13 mouse cellular contexts compared by ENCODE assay signal in genomic region chr16:18070798-18071197, GRCm38 (mm10). TPM values are rescaled to one million over a fixed set of nuclear protein-coding genes. Genes with fewer than 3 reads are reported as not detected.
"Had no signal": no experiment of that assay in that cellular context is flagged by ENCODE, and none has a peak within 500 bp of the region (broad histone marks: within the 10 kb centered on the region; RNA-seq: fewer than 3 reads in every experiment).

No protein-coding gene starts in this region.

- DNase-seq: kidney, postnatal 36 days; left cerebral cortex, postnatal 4 days; lung, adult 18-20 months had no signal

- H3K9ac ChIP-seq: kidney, embryonic 15.5 days; limb, embryonic 13.5 days; liver, embryonic 14.5 days; midbrain, embryonic 12.5 days had no signal

- H3K27me3 ChIP-seq: kidney, embryonic 15.5 days; limb, embryonic 13.5 days; midbrain, embryonic 12.5 days had no signal

- ATAC-seq: inflammation-experienced regulatory T-cells, adult 6 months; intestine, postnatal 0 days had no signal

- H3K4me3 ChIP-seq: kidney, embryonic 15.5 days; layer of hippocampus, adult 2 months; limb, embryonic 13.5 days; midbrain, embryonic 12.5 days had no signal

- H3K9me3 ChIP-seq: kidney, embryonic 15.5 days; limb, embryonic 13.5 days; midbrain, embryonic 12.5 days had no signal

- H3K27ac ChIP-seq: kidney, embryonic 15.5 days; layer of hippocampus, adult 2 months; limb, embryonic 13.5 days; liver, embryonic 14.5 days; midbrain, embryonic 12.5 days; stomach, postnatal 0 days had no signal

- H3K4me2 ChIP-seq: kidney, embryonic 15.5 days; limb, embryonic 13.5 days; midbrain, embryonic 12.5 days had no signal

RNA-seq across cellular contexts. Expression of gene Rtn4r, which starts 56.6 kb away (rescaled TPM):
- total RNA-seq: liver, adult 2 months; neutrophil, adult 5-6 weeks had no signal
- polyA plus RNA-seq: inflammation-experienced regulatory T-cells, adult 6 months; liver, adult 2 months had no signal
